Mouse (Mus musculus) cerebellum, adult 9-10 months (tissue): ENCODE data around the gene Ltbp2.

Experiments
- DNase-seq: peaks from one replicate; pipeline ENCODE4 v3.0.0; 2022

Ltbp2 gene

GRCm38 (mm10) chr12:84835626-84836025, 40.7 kb downstream of the Ltbp2 start:
- no peak for DNase-seq

- DNase-seq = no peak
These were observed 41.6 kb downstream of the Ltbp2 start for GRCm38 (mm10) chr12:84834773-84835172.

GRCm38 (mm10) chr12:84831648-84832047, 44.7 kb downstream of the Ltbp2 start:
- DNase-seq = no peak

- no peak for DNase-seq
These were observed 45.2 kb downstream of the Ltbp2 start for GRCm38 (mm10) chr12:84831141-84831540.

- peak; percentile 62 for DNase-seq
These were observed 45.9 kb downstream of the Ltbp2 start for GRCm38 (mm10) chr12:84830438-84830837.

- DNase-seq = peak; percentile 82
These were observed 46.4 kb downstream of the Ltbp2 start for GRCm38 (mm10) chr12:84829913-84830312.

- no peak for DNase-seq
These were observed 47.1 kb downstream of the Ltbp2 start for GRCm38 (mm10) chr12:84829109-84829724.

- DNase-seq = no peak
These were observed 48.9 kb downstream of the Ltbp2 start for GRCm38 (mm10) chr12:84827384-84827933.

GRCm38 (mm10) chr12:84824203-84824602, 52.1 kb downstream of the Ltbp2 start:
- DNase-seq = no peak

GRCm38 (mm10) chr12:84823601-84824000, 52.7 kb downstream of the Ltbp2 start:
- DNase-seq = no peak

GRCm38 (mm10) chr12:84819236-84820168, 56.8 kb downstream of the Ltbp2 start:
- DNase-seq = peak; percentile 75

- DNase-seq = no peak
These were observed 57.8 kb downstream of the Ltbp2 start for GRCm38 (mm10) chr12:84818496-84818895.

GRCm38 (mm10) chr12:84814663-84815325, 61.5 kb downstream of the Ltbp2 start:
- no peak for DNase-seq

GRCm38 (mm10) chr12:84813773-84814172, 62.6 kb downstream of the Ltbp2 start:
- DNase-seq = no peak

GRCm38 (mm10) chr12:84812004-84812403, 64.3 kb downstream of the Ltbp2 start:
- DNase-seq = no peak

GRCm38 (mm10) chr12:84811510-84811909, 64.8 kb downstream of the Ltbp2 start:
- no peak for DNase-seq

- no peak for DNase-seq
These were observed 65.5 kb downstream of the Ltbp2 start for GRCm38 (mm10) chr12:84810810-84811209.

GRCm38 (mm10) chr12:84809033-84809432, 67.3 kb downstream of the Ltbp2 start:
- DNase-seq = no peak

GRCm38 (mm10) chr12:84807351-84807750, 69.0 kb downstream of the Ltbp2 start:
- peak; percentile 90 for DNase-seq

GRCm38 (mm10) chr12:84806726-84807125, 69.6 kb downstream of the Ltbp2 start:
- no peak for DNase-seq

GRCm38 (mm10) chr12:84806010-84806409, 70.3 kb downstream of the Ltbp2 start:
- no peak for DNase-seq

- DNase-seq = no peak
These were observed 71.0 kb downstream of the Ltbp2 start for GRCm38 (mm10) chr12:84805228-84805842.

- DNase-seq = no peak
These were observed 73.7 kb downstream of the Ltbp2 start for GRCm38 (mm10) chr12:84802625-84803024.
